Mouse (Mus musculus) B cell, adult 2 months (primary cell): ENCODE results near the gene Grk5.
"Not testable (repeated sequence)": the region's sequence is repeated elsewhere in the genome, so short reads cannot be mapped to it uniquely, and the experiment has no call there.

Experiments used
- DNase-seq, 2 experiments: peaks; one replicate each; pipeline ENCODE4 v3.0.0; 2022

The Grk5 gene

DNA sequence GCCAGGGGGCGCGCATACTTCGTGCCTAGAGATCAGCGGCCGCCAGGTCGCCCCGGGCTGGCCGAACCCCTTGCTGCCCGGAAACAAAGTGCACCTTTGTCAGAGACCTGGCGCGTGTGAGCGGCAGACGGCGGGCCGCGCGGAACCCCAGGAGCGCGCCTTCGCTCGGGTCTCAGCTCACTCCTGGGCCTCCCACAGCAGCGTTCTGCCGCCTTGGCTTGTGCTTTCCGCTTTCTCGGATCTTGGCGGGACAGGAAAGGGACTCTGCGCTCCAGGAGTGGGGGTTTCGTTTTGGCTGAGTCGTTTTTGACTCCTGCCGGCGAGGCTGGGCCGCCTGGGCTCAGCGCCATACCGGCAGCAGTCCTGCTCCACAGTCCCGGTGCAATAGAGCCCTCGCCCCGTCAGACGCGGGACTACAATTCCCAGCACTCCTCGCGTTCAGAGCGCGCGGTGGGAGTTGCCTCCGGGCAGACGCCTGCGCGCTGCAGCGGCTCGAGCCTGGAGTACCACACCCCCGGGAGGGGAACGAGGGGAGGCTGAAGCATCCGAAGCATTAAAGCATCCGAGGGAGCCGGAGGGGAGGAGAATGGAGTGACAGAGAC, at the start of gene Grk5:
Grk5 (plus strand) TSS at position 36 of the 602 bp plus-strand sequence.
- peak; percentile 93 to 94 for DNase-seq

DNA sequence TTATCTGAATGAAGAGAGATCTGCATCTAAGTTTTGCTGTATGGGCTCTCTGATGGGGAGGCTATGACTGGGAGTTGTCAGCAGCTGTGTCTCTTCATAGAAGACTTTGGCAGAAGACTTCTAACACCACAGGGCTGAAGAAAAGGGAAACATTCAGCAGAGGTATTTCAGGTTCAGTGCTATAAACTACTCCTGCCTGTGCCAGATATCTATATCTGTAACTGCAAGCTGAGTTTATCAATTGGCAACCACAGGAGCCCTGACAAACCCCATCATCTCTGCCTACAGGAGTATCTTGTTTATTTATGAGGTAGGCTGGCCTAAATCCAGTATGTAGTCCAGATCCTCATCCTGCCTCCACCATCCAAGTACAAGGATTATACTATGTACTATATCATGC, 46.2 kb upstream of the Grk5 start:
- DNase-seq = no peak

DNA sequence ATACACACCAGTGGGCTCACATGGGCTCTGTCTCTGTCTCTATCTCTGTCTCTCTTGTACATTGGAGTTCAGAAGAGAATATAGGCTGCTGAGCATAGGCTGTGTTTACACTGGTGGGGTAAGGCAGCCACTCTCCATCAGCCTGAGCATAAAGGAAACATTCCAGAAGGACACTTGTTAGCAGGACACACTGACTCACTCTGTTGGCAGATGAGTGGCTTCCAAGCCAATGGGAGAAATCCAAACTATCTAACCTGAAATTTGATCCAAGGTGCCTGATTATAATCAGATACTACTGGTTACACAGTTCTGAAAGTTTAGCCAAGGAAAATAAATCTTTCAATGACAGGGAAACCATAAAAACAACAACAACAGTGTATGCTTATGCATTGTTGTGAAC, 43.8 kb upstream of the Grk5 start:
- no peak for DNase-seq

DNA sequence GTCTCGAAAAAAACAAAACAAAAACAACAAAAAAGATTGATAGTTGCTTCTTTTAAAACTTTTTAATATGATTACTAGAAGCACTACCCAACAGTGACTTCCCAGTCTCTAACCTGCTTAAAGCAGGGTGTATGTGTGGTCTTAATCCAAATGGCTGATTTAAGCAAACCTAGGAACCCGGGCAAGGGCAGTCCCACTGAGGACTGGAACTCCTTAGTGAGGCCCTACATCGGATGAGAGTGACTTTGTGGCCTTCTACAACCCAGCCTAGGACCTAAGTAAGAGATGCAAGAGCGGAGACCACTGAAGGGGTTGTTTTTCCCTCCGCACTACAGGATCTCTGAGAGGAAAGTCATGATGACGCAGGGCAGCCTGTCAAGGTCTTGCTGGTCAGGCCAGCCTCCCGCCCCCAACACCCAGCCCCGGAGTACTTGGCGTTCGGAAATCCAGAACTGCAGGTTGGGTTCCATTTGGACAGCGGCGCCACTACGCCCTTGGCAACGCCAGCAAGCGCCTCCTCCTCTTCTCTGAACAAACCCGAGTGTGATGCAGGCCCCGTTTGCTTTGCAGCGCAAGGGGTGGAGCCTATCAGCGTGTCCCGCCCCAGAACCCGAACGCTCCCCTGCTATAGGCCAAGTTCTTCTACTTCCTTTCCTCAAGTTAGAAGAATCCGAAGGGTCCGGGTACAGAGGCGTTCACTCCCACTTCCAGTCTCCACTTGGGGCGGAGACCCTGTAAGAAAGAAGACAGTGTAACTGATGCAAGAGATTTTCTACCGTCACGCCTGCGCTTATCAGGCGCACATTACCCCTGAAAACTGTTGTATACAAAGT, 28.5 kb upstream of the Grk5 start, which contains the start of gene Sfxn4:
Sfxn4 (minus strand) TSS at position 612 of the 833 bp plus-strand sequence.
- DNase-seq = peak; percentile 86 to 89

DNA sequence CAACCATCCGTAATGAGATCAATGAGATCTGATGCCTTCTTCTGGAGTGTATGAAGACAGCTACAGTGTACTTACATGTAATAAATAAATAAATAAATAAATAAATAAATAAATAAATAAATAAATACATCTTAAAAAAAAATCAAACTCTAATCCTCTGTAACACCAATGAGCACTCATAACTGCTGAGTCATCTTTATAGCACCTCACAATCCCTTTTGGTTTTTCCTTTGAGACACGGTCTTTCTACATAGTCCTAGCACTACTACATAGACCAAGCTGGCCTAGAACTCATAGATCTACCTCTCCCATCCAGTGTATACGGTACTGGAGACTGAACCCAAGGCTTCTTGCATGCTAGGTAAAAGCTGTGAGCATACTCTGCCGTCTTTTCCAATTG, 23.4 kb upstream of the Grk5 start:
- DNase-seq = not testable (repeated sequence)

DNA sequence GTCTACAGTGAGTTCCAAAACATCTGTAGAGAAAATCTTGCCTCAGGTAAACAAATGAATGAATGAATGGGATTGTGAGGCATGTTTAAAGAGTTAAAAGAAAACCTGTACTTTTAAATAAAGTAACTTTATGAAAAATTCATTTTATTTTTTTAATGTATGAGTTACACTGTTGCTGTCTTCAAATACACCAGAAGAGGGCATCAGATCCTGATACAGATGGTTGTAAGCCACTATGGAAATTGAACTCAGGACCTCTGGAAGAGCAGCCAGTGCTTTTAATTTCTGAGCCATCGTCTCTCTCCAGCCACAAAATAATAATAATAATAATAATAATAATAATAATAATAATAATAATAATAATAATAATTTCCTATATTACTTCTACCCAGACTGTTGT, 19.1 kb upstream of the Grk5 start:
- no peak for DNase-seq

DNA sequence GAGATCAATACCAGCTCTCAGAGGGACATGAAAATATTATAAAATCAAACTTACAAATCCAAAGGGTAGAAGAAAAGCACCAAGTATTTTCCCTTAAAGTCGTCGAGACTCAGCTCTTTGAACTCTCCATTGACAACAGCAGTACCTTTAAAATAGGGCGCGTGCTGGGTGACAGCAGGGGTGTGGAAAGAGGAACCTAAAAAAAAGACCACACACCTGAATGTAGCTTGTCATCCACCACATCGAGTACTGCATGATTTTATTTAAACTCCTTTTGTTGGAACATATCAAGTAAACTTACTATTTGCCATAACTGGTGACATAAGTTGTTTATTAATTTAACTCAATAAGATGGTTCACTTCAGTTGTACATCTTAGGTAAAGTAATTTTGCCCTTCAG, 18.2 kb upstream of the Grk5 start:
- DNase-seq = no peak

DNA sequence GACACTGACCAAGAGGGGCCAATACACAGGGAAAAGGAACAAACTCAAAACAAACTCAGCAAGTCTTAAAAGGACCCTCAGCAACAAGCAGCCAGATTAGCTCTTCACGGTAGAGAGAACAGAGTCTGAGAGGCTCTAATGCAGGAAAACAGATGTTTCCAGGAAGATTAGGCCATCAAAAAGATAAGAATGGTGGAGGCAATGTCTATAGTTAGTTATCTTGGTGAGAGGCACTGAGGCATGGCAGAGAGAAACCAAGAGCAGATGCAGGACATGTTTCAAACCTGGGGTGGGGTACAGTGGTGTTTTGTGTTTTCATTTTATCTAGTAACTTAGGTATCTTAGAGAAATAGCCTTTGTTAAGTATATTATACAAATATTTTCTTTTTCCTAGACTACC, 17.3 kb upstream of the Grk5 start:
- no peak for DNase-seq

DNA sequence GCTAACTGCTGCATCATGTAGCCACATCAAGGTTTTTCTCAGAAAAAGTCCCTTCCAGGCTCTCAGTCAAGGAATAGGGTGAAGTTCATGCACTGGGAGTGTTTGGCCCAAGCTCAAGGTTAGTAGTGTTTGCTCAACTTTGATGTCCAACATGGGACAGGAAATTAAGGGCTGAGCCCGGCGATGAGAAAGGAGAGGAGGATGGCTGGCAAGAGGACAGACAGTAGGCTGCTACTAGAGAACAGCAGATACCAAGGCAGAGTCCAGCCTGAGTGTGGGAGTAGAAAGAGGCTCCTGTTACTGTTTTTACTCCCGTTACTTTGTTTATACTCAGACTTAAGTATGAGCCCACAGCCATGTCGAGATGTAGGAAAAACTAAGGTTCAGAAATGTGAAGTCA, 16.0 kb upstream of the Grk5 start:
- peak; percentile 5 to 6 for DNase-seq

DNA sequence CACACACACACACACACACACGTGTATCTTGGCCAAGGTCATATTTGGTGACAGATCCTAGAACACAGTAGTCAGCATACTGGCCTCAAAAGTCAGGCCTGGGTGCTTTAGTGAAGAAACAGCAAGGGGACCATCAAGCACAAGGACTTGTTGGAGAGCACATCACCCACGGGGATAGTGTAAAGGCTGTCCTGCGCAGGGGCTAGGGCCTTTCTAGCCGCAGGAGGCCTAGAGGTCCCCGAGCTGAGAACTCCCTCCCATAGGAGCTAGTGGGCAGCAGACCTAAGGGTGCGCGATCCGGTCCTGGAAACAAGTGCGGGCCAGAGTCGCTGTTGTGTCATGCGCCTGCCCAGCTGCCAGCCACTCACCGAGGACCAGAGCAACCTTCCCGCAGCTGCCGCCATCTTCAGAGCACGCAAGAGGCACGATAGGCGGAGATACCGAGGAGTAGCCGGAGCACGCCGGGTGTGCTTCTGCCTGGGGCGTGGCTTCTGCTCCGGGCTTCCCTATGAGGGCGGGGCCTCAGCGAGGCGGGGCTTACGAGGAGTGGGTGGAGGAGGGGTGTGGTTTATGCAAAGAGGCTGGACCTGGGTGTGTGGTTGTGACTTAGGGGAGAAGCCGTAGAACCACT, 15.4 kb upstream of the Grk5 start, which contains the start of gene Prdx3:
Prdx3 (minus strand) TSS at position 493 of the 631 bp plus-strand sequence.
- DNase-seq = peak; percentile 99

DNA sequence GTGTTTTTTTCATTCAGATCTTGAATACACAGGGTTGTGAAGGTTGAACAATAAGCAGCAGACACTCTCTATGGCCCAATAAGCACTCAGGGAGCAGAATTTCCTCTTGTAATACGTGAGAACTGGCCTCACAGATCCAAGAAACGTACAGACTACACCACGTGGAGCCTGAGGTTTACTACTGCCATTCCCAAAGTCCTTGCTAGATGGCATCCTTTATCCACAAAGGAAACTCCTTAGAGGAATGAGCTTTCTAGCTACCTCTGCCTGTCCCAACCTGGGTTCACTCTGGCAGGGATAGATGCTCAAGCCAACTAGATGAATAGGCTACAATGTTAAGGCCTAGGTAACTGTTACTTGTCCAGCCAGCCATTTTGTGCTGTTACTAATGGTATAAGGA, 6.4 kb upstream of the Grk5 start:
- DNase-seq = peak in 1 of 2 experiments; percentile 5

DNA sequence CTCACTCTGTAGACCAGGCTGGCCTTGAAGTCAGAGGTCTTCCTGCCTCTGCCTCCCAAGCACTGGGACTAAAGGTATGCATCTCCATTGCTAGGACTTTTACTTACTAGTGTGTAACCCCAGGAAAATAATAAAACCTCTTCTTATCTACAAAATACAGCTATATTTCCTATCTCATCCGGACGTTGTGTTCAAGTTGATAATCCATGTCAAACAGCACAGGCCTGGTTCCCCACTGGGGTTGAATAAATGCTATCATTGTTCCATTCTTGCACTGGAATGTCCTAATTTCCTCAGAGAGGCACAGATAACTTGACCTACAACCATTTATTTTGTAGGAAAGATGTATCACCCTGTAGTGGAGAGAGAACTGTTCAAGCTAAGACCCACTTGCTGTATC, 1.9 kb upstream of the Grk5 start:
- DNase-seq = no peak

DNA sequence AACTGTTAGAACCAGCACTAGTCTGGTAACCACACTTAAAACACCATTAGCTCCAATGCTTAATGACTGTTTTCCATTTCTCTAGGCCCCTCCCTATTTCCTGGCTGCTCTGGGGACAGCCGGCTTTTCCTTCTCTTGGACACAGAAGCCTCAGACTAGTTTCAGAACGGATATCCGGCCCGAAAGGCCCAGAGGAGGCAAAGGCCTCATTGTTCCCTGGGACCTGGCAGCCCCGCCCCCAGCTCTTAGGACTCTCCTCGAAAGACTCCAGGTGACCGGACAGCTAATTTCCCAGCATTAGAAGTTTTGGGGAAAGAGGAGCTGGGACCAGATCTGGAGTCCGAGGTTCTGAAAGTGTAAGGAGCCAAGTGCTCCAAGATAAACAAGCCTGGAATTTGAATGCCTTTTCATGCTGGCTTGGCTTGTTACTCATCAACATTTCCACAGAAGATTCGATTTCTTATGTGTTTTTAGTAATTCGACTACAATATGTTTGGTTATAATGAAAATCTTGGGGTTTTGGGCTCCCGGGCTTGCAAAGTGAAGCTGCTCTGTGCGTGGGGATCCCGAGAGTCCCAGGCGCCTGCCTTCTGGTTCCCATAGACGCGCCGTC, 342 bp upstream of the Grk5 start:
- peak in 1 of 2 experiments; percentile 23 for DNase-seq

DNA sequence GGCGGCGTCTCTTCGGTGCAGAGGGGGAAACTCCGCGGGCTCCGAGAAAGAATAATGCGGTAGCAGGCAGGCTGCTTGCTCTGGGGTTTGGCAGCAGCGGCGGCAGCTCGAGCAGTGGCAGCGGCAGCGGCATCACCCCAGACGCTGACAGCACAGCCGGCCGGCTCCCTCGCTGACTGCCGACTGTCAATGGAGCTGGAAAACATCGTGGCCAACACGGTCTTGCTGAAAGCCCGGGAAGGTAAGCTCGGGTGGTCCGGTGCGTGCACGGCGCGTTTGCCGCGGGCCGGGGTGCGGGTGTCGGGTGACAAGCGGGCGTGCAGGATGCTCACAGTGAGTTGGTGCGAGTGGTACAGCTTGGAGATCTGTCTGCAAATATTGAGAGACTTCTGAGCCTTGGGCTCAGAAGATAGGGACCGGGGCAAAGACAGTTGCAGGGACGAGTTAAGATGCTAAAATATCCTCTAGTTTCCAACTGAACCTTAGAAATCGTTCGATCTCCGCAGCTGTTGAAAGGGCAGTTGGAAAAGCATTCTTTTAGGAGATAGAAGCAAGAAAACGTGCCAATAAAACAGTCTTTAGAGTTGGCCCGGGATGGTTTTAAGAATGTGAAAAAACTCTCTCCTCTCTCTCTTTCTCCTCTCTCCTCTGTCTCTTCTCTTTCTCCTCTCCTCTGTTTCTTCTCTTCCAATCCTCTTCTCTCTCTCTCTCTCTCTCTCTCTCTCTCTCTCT, 1.0 kb downstream of the Grk5 start:
- DNase-seq = no peak

DNA sequence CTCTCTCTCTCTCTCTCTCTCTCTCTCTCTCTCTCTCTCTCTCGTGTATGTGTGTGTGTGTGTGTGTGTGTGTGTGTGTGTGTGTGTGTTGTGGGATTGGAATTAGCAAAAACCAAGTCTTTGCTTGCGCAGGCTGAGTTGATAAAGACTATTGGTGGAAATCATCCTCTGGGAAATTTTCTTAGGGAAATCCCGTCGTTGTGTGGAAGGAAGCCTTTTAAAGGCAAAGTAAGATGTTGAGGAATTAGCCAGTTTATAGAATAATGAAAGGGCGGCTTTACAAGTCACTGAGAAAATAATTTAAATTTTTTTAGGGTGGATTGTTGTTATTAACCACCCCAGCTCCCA, 1.5 kb downstream of the Grk5 start:
- DNase-seq = no peak

DNA sequence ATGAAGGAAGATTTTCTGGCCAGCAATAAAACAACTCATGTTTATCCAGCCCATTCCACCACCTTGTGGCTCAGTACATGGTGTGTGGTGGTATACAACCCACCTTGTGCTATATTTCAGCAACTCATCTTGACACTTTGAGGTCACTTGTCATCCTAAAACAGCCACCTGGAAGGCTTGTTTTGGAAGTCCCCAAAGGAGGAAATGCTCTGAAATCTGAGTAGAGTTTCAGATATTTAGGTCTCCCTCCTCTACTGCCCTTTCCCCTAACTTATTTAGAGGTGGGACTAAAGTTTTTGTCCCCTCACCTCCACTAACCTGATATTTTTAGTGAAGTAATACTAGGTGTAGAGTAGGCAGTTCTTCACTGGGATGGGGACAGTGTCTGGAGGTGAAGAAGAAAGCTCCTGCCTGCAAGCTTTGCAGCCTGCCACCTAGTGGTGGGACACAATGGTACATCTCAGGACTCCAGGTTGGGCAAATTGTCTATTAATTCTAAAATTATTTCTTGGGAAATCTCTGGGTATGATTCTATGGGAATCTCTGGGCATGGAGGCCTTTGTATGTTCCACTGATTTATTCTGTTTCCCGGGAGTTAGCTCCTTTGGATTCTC, 2.5 kb downstream of the Grk5 start:
- peak; percentile 82 to 85 for DNase-seq

DNA sequence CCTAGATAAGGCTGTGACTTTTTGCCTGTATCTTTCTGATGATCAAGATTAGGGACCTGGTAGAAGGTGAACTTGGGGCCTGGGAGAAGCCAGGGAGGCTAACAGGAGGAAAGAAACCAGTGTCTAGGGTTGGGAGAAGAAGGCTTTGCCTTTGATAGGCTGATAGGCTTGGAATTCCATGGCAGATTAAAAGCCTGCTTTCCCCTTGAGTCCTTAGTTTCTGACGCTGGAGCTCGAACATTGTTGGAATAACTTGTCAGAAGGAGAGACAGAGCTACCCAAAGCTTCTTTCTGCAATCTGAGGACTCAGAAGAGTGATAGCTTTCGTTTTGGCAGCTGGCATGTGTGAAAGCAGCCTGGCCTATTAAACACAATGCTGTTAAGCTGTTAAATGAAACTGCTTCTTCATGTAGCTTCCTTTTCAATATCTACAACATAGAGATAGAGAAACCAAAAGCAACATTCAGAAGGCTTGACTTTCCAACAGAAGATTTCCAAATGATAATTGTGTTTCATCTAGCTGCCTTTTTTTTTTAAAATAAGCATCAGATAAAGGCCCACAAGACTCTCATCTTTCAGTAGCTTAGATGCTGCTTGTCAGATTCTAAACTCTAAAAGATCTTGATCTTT, 5.8 kb downstream of the Grk5 start:
- no peak for DNase-seq

DNA sequence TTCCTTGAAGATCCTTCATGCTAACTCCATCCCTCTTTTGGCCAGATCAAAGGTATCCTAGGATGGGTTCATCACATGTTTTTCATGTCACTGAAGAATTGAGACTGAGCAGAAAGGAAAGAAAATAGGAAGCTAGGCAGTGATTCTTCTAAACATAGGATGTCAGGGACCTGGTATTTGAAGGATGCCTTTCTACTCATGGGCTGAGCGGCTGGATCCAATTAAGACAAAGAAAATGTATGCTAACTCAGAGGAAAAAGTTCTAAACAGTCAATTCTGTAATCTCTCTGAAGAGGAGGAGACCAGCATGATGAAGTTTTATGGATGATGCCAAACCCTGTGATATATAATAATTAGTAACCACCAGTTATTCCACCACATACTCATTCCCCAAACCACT, 13.6 kb downstream of the Grk5 start:
- DNase-seq = no peak

DNA sequence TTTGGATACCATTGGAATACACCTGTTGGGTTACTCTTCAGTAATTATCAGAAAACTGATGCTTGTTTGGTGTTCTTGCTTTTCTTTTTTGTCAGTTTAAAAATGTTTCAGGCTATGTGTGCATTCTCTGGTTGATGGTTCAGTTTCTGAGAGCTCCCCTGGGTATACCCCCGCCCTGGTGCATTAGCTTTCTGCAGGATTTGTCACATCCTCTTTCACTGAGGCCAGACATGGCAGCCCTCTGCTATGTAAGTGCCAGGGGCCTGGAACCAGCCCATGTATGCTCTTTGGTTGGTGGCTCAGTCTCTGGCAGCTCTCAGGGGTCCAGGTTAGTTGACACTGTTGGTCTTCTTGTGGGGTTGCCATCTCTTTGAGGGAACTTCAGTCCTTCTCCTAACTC, 14.4 kb downstream of the Grk5 start:
- peak; percentile 37 to 47 for DNase-seq

DNA sequence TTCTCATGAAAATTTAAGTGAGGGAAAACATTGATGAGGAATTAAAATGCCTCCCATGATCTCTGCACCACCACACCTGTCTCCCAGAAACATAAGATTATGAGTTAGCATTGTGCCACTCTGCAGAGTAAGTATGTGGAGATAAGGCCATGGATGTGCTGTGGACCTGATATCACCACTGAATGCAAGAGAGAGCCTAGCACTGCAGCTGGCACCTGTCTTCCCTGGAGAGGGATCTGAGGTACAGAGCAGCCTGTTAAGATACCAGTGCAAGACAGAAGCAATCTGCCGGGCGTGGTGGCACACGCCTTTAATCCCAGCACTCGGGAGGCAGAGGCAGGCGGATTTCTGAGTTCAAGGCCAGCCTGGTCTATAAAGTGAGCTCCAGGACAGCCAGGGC, 15.9 kb downstream of the Grk5 start:
- DNase-seq = no peak

DNA sequence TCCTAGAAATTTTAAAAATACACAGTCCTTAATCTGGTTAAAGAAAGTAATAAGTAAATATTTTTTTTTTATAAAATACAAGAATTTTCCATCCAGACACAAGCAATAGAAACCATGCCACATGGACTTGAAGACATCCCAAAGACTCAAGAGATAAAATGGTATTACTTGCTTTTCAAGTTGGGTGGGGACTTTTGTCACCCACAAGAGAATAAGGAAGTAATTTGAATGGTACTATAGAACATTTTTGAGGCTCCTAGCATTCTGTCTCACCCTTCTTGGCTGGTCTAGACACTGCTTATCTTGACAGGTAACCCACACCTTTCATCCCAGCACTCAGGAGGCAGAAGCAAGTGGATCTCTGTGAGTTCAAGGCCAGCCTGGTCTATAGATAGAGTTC, 20.8 kb downstream of the Grk5 start:
- no peak for DNase-seq

DNA sequence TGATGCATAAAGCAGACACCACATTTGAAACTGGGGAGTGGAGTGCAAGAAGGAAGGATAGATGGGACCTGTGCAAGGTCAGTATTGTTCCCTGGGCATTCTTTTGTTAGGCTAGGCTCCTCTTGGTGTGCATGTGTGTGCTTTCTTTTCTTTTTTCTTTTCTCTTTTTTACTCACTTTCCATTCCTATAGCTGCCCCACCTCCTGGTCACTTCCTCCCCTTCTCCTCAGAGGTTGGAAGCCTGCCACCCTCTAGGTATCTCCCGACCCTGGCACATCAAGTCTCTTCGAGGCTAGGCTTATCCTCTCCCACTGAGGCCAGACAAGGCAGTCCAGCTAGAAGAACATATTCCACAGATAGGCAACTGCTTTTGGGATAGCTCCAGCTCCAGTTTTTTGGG, 22.1 kb downstream of the Grk5 start:
- DNase-seq = no peak
